Mouse (Mus musculus): ENCODE data around the gene Srgn.

DNA sequence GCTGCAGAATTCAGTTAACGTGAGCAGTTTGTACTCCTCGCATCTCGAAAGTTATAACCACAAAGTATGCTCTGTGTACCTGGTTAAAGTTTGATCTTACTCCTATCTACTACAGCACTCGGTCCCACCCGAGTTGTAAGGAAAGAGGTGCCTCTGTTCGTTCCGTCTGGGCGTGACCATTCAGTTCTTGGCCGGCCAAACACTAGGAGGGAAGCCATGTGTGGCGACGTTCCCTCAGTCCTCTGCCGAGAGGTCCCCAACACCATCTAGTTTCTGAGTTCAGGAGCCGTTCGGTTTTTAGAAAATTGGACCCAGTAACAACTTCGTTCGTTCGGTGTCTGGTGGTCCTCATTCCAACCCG is 77.0 kb downstream of the Srgn start:
- no peak for TF ChIP-seq POLR2A (IDR thresholded peaks at IDR 0.05; ENCODE audit: borderline replicate concordance, insufficient read depth, low read length)
- TF ChIP-seq CTCF (IDR thresholded peaks at IDR 0.05; ENCODE audit: borderline replicate concordance, insufficient read depth, low read depth, low read length), result no peak

All from cerebellum, adult 2 months (tissue).